Mouse (Mus musculus): Measurements from ENCODE around the gene Prkar1b. TPM values are rescaled to one million over a fixed set of nuclear protein-coding genes. Genes with fewer than 3 reads are reported as not detected.
A peak's percentile ranks its signal among the peaks of the same experiment; 100 is the strongest.

The Prkar1b gene
- polyA plus RNA-seq, 2 experiments, result 0.44 to 0.73 TPM

- Histone ChIP-seq H3K27ac (no peak within 1 kb of the TSS), H3K9ac (replicated peaks) (no peak within 1 kb of the TSS), H3K36me3 (replicated peaks; ENCODE audit: control insufficient read depth, insufficient read depth, low read depth) (no peaks in the 10 kb centered on the region), H3K27me3 (ENCODE audit: control insufficient read depth, insufficient read depth, low read length) (peaks cover 78% of the 10 kb centered on the region), H3K4me1 (replicated peaks; ENCODE audit: control insufficient read depth in 2 of 2, insufficient read depth in 2 of 2, low read length in 1 of 2) (no peaks in the 10 kb centered on the region), H3K4me2 (ENCODE audit: low read depth) (peak within 1 kb of the TSS; percentile 54), H3K4me3 (ENCODE audit: insufficient read depth in 1 of 2, low read depth in 2 of 2, low read length in 2 of 2) (no peak within 1 kb of the TSS), H3K9me3 (ENCODE audit: control insufficient read depth, low read length) (no peaks in the 10 kb centered on the region)
- TF ChIP-seq EP300 (IDR thresholded peaks at IDR 0.05; ENCODE audit: low read depth), result no peak
- TF ChIP-seq CTCF (IDR thresholded peaks at IDR 0.05; ENCODE audit: low read depth), result no peak
- ATAC-seq (ENCODE audit: insufficient read depth) (no peak), DNase-seq (ENCODE audit: low read depth in 3 of 3, low spot score in 3 of 3) (no peak)
- 3% methylated on average over 48 of the region's 48 CpGs for WGBS (ENCODE audit: insufficient replicate concordance)
Measured at GRCm38 (mm10) chr5:138997171-138997788, 152.5 kb downstream of the Prkar1b start, which contains the start of gene Pdgfa. Pdgfa (minus strand) TSS chr5:138997370.

GRCm38 (mm10) chr5:138996322-138997073, 153.3 kb downstream of the Prkar1b start:
- Histone ChIP-seq H3K27ac (no peak overlapping the region), H3K4me1 (replicated peaks; ENCODE audit: control insufficient read depth in 2 of 2, insufficient read depth in 2 of 2, low read length in 1 of 2) (no peaks in the 10 kb centered on the region)

GRCm38 (mm10) chr5:138995721-138996311, 154.0 kb downstream of the Prkar1b start:
- no peak overlapping the region for H3K9ac ChIP-seq (replicated peaks)
- ATAC-seq (ENCODE audit: insufficient read depth) (0 out of 2 replicates have a peak, but pooled peaks have one; percentile 19), DNase-seq (ENCODE audit: low read depth in 3 of 3, low spot score in 3 of 3) (no peak)
- H3K4me1 ChIP-seq (replicated peaks; ENCODE audit: control insufficient read depth in 2 of 2, insufficient read depth in 2 of 2, low read length in 1 of 2), result no peaks in the 10 kb centered on the region
- H3K4me2 ChIP-seq (ENCODE audit: low read depth), result peak overlapping the region; percentile 54
- no peak overlapping the region for H3K27ac ChIP-seq
- H3K4me3 ChIP-seq (ENCODE audit: insufficient read depth in 1 of 2, low read depth in 2 of 2, low read length in 2 of 2), result peak overlapping the region in 1 of 2 experiments; percentile 50; a peak in 2 of 4 replicates
- peaks cover 90% of the 10 kb centered on the region for H3K27me3 ChIP-seq (ENCODE audit: control insufficient read depth, insufficient read depth, low read length)
- WGBS (ENCODE audit: insufficient replicate concordance), result 1% methylated on average over 49 of the region's 52 CpGs
- no peak for TF ChIP-seq EP300 (IDR thresholded peaks at IDR 0.05; ENCODE audit: low read depth)
- 0 out of 2 replicates have a peak, but pooled peaks have one; percentile 6 for TF ChIP-seq CTCF (IDR thresholded peaks at IDR 0.05; ENCODE audit: low read depth)
- H3K36me3 ChIP-seq (replicated peaks; ENCODE audit: control insufficient read depth, insufficient read depth, low read depth), result no peaks in the 10 kb centered on the region
- H3K9me3 ChIP-seq (ENCODE audit: control insufficient read depth, low read length), result no peaks in the 10 kb centered on the region

More at GRCm38 (mm10) chr5:138996322-138997073, 153.3 kb downstream of the Prkar1b start:
- 5% methylated on average over 24 of the region's 24 CpGs for WGBS (ENCODE audit: insufficient replicate concordance)
- Histone ChIP-seq H3K4me2 (ENCODE audit: low read depth) (peak overlapping the region; percentile 54), H3K9ac (replicated peaks) (no peak overlapping the region), H3K9me3 (ENCODE audit: control insufficient read depth, low read length) (no peaks in the 10 kb centered on the region), H3K36me3 (replicated peaks; ENCODE audit: control insufficient read depth, insufficient read depth, low read depth) (no peaks in the 10 kb centered on the region), H3K27me3 (ENCODE audit: control insufficient read depth, insufficient read depth, low read length) (peaks cover 86% of the 10 kb centered on the region), H3K4me3 (ENCODE audit: insufficient read depth in 1 of 2, low read depth in 2 of 2, low read length in 2 of 2) (no peak overlapping the region)
- TF ChIP-seq EP300 (IDR thresholded peaks at IDR 0.05; ENCODE audit: low read depth), result no peak
- TF ChIP-seq CTCF (IDR thresholded peaks at IDR 0.05; ENCODE audit: low read depth), result peak; percentile 38; the same call in 1 of the 2 replicates
- ATAC-seq (ENCODE audit: insufficient read depth) (no peak), DNase-seq (ENCODE audit: low read depth in 3 of 3, low spot score in 3 of 3) (no peak)

GRCm38 (mm10) chr5:138994786-138995720, 154.7 kb downstream of the Prkar1b start:
- WGBS (ENCODE audit: insufficient replicate concordance), result under 1% methylated on average over 114 of the region's 127 CpGs
- Histone ChIP-seq H3K4me3 (ENCODE audit: insufficient read depth in 1 of 2, low read depth in 2 of 2, low read length in 2 of 2) (peak overlapping the region; percentile 50 to 51), H3K36me3 (replicated peaks; ENCODE audit: control insufficient read depth, insufficient read depth, low read depth) (no peaks in the 10 kb centered on the region), H3K27me3 (ENCODE audit: control insufficient read depth, insufficient read depth, low read length) (peaks cover 90% of the 10 kb centered on the region), H3K4me1 (replicated peaks; ENCODE audit: control insufficient read depth in 2 of 2, insufficient read depth in 2 of 2, low read length in 1 of 2) (no peaks in the 10 kb centered on the region), H3K4me2 (ENCODE audit: low read depth) (peak overlapping the region; percentile 54), H3K9me3 (ENCODE audit: control insufficient read depth, low read length) (no peaks in the 10 kb centered on the region), H3K9ac (replicated peaks) (no peak overlapping the region), H3K27ac (no peak overlapping the region)
- DNase-seq (ENCODE audit: low read depth in 3 of 3, low spot score in 3 of 3) (no peak), ATAC-seq (ENCODE audit: insufficient read depth) (peak; percentile 40)
- no peak for TF ChIP-seq EP300 (IDR thresholded peaks at IDR 0.05; ENCODE audit: low read depth)
